Mouse (Mus musculus): ENCODE data around the gene Mtmr12.

Mtmr12 gene

GRCm38 (mm10) chr15:12232429-12232828, 27.6 kb downstream of the Mtmr12 start:
- ATAC-seq (ENCODE audit: insufficient number of reproducible peaks, low FRiP score, low TSS enrichment), result no peak

GRCm38 (mm10) chr15:12233021-12233420, 28.2 kb downstream of the Mtmr12 start:
- ATAC-seq (ENCODE audit: insufficient number of reproducible peaks, low FRiP score, low TSS enrichment), result no peak

DNA sequence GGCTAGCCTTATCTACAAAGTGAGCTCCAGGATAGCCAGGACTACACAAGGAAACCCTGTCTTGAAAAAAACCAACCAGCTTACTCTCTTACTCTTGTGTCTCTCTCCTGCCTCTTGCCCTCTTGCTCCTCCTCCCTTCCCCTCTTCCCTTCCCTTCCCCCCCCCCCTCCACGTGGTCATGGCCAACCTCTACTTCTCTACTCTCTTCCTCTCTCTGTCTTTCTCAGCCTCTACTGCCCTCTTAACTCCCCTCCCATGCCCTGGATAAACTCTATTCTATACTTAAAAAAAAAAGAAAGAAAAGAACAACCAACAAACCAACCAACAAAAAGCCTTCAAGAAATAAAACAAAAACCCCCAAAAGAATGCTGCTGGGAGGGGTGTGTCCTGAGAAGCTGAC, 30.7 kb downstream of the Mtmr12 start:
- ATAC-seq (ENCODE audit: insufficient number of reproducible peaks, low FRiP score, low TSS enrichment), result no peak

GRCm38 (mm10) chr15:12235983-12236382, 31.2 kb downstream of the Mtmr12 start:
- ATAC-seq (ENCODE audit: insufficient number of reproducible peaks, low FRiP score, low TSS enrichment), result no peak

DNA sequence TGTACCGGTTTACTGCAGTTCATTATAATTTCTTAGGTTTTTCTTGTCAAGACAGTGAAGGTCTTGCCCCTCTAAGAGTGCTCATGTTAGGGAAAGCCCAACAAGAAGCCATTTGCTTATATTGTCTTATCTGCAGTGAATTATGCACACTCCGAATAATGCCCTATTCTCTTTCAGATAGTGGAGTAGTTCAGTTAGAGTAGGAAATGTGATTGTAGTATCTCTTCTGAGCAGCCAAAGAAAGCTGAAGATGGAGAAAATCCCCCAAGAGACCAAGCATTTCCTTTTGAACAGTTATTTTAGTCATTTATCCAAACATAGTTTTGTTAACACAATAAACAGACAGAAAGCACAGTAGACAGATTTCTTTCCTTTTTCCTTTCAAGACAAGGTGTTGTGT, 32.1 kb downstream of the Mtmr12 start:
- ATAC-seq (ENCODE audit: insufficient number of reproducible peaks, low FRiP score, low TSS enrichment), result no peak

GRCm38 (mm10) chr15:12237539-12237938, 32.7 kb downstream of the Mtmr12 start:
- ATAC-seq (ENCODE audit: insufficient number of reproducible peaks, low FRiP score, low TSS enrichment), result no peak

- ATAC-seq (ENCODE audit: insufficient number of reproducible peaks, low FRiP score, low TSS enrichment), result no peak
Measured at GRCm38 (mm10) chr15:12238337-12238736, 33.5 kb downstream of the Mtmr12 start.

DNA sequence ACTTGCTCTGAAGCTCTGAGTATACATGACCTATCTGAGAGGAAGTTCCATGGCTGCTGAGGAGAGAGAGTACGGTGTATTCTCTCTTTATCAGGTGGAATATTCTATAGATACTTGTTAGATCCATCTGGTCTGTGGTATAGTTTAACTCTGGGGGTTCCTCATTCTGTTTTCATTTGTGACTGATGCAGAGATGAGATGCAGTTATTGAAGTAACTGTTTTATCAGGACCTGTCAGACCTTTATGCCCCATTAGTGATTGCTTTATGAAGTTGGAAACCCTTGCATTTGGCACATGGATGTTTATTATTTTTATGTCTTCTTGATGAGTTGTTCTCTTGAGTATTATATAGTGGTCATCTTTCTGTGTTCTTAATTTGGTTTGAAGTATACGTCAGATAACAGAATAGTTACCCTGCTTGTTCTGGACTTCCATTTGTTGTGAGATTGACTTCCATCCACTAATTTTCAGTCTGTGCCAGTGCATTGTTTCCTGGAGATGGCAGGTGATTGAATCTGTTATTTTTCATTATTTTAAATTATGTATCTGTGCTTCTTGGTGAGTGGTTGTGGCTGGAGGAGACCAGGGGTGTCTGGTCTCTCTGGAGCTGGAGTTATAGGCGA, 36.0 kb downstream of the Mtmr12 start:
- ATAC-seq (ENCODE audit: insufficient number of reproducible peaks, low FRiP score, low TSS enrichment), result no peak

- ATAC-seq (ENCODE audit: insufficient number of reproducible peaks, low FRiP score, low TSS enrichment), result no peak
Measured at GRCm38 (mm10) chr15:12243792-12244191, 39.0 kb downstream of the Mtmr12 start.

- ATAC-seq (ENCODE audit: insufficient number of reproducible peaks, low FRiP score, low TSS enrichment), result no peak
Measured at GRCm38 (mm10) chr15:12245580-12246359, 40.9 kb downstream of the Mtmr12 start.

- no peak for ATAC-seq (ENCODE audit: insufficient number of reproducible peaks, low FRiP score, low TSS enrichment)
Measured at GRCm38 (mm10) chr15:12246360-12247158, 41.7 kb downstream of the Mtmr12 start.

DNA sequence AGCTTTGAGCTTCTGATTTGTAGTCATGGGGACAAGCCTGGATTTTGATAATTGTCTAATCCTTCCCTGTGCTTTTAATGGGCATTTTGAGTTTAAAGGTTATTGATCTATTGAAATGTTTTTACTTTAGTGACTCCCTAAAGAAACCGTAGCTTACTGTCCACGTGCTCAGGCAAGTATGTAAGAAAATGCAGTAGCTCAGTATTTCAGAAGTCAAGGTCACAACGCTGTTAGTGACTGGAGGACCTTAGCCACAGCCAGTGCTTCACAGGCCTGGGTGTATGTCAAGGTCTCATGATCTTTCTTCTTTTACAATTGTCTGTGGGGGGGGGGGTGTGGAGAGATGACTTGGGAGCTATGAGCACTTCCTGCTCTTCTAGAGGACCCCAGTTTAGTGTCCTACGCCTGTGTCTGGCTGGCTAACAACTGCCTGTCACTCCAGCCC, 42.4 kb downstream of the Mtmr12 start:
- ATAC-seq (ENCODE audit: insufficient number of reproducible peaks, low FRiP score, low TSS enrichment), result no peak

GRCm38 (mm10) chr15:12248279-12248678, 43.5 kb downstream of the Mtmr12 start:
- no peak; the same call in 1 of the 2 replicates for ATAC-seq (ENCODE audit: insufficient number of reproducible peaks, low FRiP score, low TSS enrichment)

GRCm38 (mm10) chr15:12250350-12250749, 45.5 kb downstream of the Mtmr12 start:
- no peak for ATAC-seq (ENCODE audit: insufficient number of reproducible peaks, low FRiP score, low TSS enrichment)

DNA sequence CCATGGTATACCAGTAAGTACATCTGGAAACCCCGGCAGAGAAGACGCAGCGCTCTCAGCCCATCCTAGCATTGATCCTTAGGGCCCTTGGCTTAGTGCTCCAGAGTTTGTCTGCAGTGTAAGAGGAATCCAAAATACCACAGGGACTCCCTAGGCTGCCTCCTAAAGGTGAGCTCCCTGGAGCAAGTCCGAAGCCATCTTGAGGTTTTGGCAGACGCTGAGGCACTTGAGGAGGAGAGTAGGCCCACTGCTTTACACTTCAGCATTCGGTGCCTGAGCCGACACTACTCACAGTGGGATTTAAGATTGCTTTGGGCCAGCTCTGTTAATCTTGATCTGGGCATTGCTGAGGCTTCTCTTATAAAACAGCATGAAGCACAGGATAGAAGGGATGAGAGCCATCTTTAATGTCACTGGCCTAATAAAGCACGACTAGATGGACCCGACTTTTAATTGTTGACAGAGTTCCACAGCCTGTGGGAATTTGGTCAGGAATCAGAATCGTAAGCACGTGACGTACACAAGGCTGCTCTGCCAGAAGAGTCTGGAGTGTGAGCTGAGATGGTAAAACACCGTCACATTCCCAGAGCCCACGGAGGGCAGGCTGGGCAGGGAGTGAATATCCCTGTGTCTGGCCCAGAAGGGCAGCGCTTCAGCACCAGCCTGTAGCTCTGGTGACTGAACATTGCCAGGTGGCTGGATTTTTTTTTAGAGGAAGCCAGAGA, 46.8 kb downstream of the Mtmr12 start:
- no peak for ATAC-seq (ENCODE audit: insufficient number of reproducible peaks, low FRiP score, low TSS enrichment)

- ATAC-seq (ENCODE audit: insufficient number of reproducible peaks, low FRiP score, low TSS enrichment), result no peak
Measured at GRCm38 (mm10) chr15:12252141-12252489, 47.3 kb downstream of the Mtmr12 start.

DNA sequence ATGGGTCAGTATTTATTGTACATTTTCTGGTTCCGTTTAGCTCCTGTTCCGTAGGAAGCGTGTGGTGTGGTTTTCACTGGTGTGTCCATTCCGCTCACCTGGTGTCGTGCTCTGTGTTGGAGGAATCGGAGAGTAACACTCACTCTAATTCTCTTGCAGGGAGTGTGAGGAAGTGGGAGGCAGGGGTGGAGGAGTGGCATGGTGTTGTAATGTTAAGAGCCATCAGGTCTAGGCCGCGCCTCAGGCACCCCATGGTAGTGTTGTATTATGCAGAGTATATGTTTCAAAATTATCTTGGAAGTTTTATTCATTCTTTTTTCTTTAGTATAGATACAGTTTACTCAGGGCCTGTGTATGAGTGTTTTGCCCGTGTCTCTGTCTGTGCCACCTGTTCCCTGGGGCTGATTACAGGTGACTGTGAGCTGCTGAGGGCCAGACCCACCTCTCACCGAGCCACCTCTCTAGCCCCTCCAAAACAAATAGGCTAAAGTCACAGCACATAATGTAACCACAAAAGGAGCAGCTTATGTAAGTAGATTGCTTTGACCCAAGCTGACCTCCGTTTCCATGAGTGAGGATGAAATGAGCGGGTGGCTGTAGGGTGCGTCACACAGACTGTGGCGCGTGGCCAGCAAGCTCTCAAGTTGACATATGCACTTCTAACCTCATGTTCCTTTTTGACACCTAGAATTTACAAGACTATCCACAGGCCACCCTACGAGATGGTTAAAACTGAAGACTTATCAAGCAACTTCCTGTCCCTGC, 53.1 kb downstream of the Mtmr12 start:
- no peak for ATAC-seq (ENCODE audit: insufficient number of reproducible peaks, low FRiP score, low TSS enrichment)

- ATAC-seq (ENCODE audit: insufficient number of reproducible peaks, low FRiP score, low TSS enrichment), result no peak
Measured at GRCm38 (mm10) chr15:12263056-12263455, 58.2 kb downstream of the Mtmr12 start.

DNA sequence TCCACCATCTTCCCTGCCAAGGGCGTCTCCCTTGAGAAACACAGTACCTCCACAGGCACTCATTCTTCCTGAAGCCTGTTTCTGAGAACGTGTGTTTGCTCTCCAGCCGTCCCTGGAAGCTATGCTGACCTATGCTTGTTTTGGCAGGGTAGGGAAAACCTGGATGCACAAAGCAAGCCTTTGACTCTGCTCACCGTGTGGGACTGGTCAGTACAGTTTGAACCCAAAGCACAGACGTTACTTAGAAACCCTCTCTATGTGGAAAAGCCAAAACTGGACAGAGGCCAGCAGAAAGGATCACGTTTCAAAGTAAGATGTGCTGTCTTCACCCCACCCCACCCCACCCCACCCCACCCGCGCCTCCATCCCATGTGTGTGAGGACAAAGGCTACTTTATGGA, 61.6 kb downstream of the Mtmr12 start:
- no peak for ATAC-seq (ENCODE audit: insufficient number of reproducible peaks, low FRiP score, low TSS enrichment)

DNA sequence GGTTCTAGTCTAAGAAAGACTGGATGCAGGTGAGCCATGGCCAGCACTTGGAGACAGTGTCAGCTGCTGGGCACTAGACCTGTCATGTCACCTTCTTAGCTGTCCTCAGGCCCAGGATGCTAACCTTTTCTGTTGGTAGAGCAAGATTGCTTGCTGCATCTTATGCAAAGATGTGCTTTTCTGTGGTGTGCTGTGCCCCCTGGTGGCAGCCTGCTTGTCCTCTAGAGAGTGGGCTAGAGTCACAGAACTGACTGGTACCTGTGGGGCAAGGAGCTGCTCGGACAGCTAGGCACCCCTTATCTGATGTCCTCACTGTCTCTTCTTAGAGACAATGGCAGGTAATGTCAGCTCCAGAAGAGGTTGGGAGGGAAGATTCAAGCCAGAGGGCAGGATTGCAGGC, 63.2 kb downstream of the Mtmr12 start:
- peak; percentile 65 for ATAC-seq (ENCODE audit: insufficient number of reproducible peaks, low FRiP score, low TSS enrichment)

Data from cerebellum, adult (tissue).